Mouse (Mus musculus): ENCODE results near the gene Vmn1r21. TPM values are rescaled to one million over a fixed set of nuclear protein-coding genes. Genes with fewer than 3 reads are reported as not detected.
"Not testable (repeated sequence)": the region's sequence is repeated elsewhere in the genome, so short reads cannot be mapped to it uniquely, and the experiment has no call there.

Gene Vmn1r21
- not detected for polyA plus RNA-seq (2021)

GRCm38 (mm10) chr6:57850286-57850685 lies at the start of gene Vmn1r21:
Gene Vmn1r21, minus strand, starts transcription at chr6:57850343.
- no peak for TF ChIP-seq CTCF (IDR thresholded peaks at IDR 0.05)
- H3K27me3 ChIP-seq: peaks cover 11% of the 10 kb centered on the region
- DNase-seq (ENCODE audit: low read depth, low spot score): no peak
- in situ Hi-C loops (cut with MboI; ENCODE audit: low pct_unique_long_range_greater_than_20kb): no loop called here
- ATAC-seq: no peak
- ChIA-PET POLR2A (no interaction called here), CTCF (interaction anchor here (1.7 kb wide), 1 partner anchor 9 kb away, joined by 3 read pairs; no protein-coding TSS in a partner anchor)

- DNase-seq (ENCODE audit: low read depth, low spot score) (no peak), ATAC-seq (peak; percentile 87)
- peak; percentile 92 for TF ChIP-seq CTCF (IDR thresholded peaks at IDR 0.05)
- CTCF ChIA-PET: interaction anchor here (0.6 to 2.2 kb wide), 17 partner anchors 9 to 325 kb away, joined by 3 to 7 read pairs (median 3); partner anchors contain the start of genes Vmn1r21 and Vopp1
- peaks cover 4% of the 10 kb centered on the region for H3K27me3 ChIP-seq
- in situ Hi-C loops (cut with MboI; ENCODE audit: low pct_unique_long_range_greater_than_20kb): loop anchor here (10.0 kb wide), 2 partner anchors 115 to 255 kb away; no protein-coding TSS in a partner anchor
- POLR2A ChIA-PET: no interaction called here
Observed at GRCm38 (mm10) chr6:57859043-57860042, 9.2 kb upstream of the Vmn1r21 start.

- H3K27me3 ChIP-seq: peaks cover 11% of the 10 kb centered on the region
- in situ Hi-C loops (cut with MboI; ENCODE audit: low pct_unique_long_range_greater_than_20kb); POLR2A ChIA-PET; DNase-seq (ENCODE audit: low read depth, low spot score); ATAC-seq: not testable (repeated sequence)
- CTCF ChIA-PET: interaction anchor here (1.7 kb wide), 1 partner anchor 8 kb away, joined by 3 read pairs; no protein-coding TSS in a partner anchor
Observed at GRCm38 (mm10) chr6:57851177-57851576, 1.0 kb upstream of the Vmn1r21 start.

- no peak for ATAC-seq
- TF ChIP-seq CTCF (IDR thresholded peaks at IDR 0.05): no peak
- DNase-seq (ENCODE audit: low read depth, low spot score): no peak
- H3K27me3 ChIP-seq: no peaks in the 10 kb centered on the region
- in situ Hi-C loops (cut with MboI; ENCODE audit: low pct_unique_long_range_greater_than_20kb): no loop called here
- POLR2A ChIA-PET: no interaction called here
- CTCF ChIA-PET: interaction anchor here (0.9 kb wide), 1 partner anchor 11 kb away, joined by 4 read pairs; no protein-coding TSS in a partner anchor
Observed at GRCm38 (mm10) chr6:57839693-57840408, 10.3 kb downstream of the Vmn1r21 start.

GRCm38 (mm10) chr6:57825259-57825715 lies 24.9 kb downstream of the Vmn1r21 start:
- TF ChIP-seq CTCF (IDR thresholded peaks at IDR 0.05): no peak
- CTCF ChIA-PET: interaction anchor here (1.1 to 4.2 kb wide), 5 partner anchors 10 to 114 kb away, joined by 3 to 12 read pairs (median 4); no protein-coding TSS in a partner anchor
- in situ Hi-C loops (cut with MboI; ENCODE audit: low pct_unique_long_range_greater_than_20kb): no loop called here

GRCm38 (mm10) chr6:57824422-57825258 lies 25.5 kb downstream of the Vmn1r21 start, which contains the start of gene Vopp1:
Gene Vopp1, minus strand, starts transcription at chr6:57825159.
- no peaks in the 10 kb centered on the region for H3K27me3 ChIP-seq
- no peak for DNase-seq (ENCODE audit: low read depth, low spot score)
- in situ Hi-C loops (cut with MboI; ENCODE audit: low pct_unique_long_range_greater_than_20kb): no loop called here
- ChIA-PET CTCF (interaction anchor here (1.1 to 4.2 kb wide), 4 partner anchors 10 to 113 kb away, joined by 3 to 12 read pairs (median 6); no protein-coding TSS in a partner anchor), POLR2A (interaction anchor here (0.6 to 1.9 kb wide), 2 partner anchors 12 to 1090 kb away, joined by 5 to 8 read pairs; no protein-coding TSS in a partner anchor)
- ATAC-seq: peak; percentile 82
- peak; percentile 36 for TF ChIP-seq CTCF (IDR thresholded peaks at IDR 0.05)

More at GRCm38 (mm10) chr6:57825259-57825715, 24.9 kb downstream of the Vmn1r21 start:
- DNase-seq (ENCODE audit: low read depth, low spot score) (no peak), ATAC-seq (no peak)
- POLR2A ChIA-PET: interaction anchor here (1.1 to 1.9 kb wide), 2 partner anchors 13 to 16 kb away, joined by 7 to 8 read pairs; no protein-coding TSS in a partner anchor
- no peaks in the 10 kb centered on the region for H3K27me3 ChIP-seq

GRCm38 (mm10) chr6:57823461-57823860 lies 26.7 kb downstream of the Vmn1r21 start:
- POLR2A ChIA-PET: interaction anchor here (0.6 to 0.7 kb wide), 2 partner anchors 12 to 215 kb away, joined by 3 read pairs; no protein-coding TSS in a partner anchor

GRCm38 (mm10) chr6:57822648-57823410 lies 27.3 kb downstream of the Vmn1r21 start:
- ATAC-seq (no peak), DNase-seq (ENCODE audit: low read depth, low spot score) (no peak)
- ChIA-PET CTCF (interaction anchor here (4.2 kb wide), 1 partner anchor 9 kb away, joined by 12 read pairs; no protein-coding TSS in a partner anchor), POLR2A (interaction anchor here (0.6 to 1.5 kb wide), 3 partner anchors 10 to 214 kb away, joined by 3 read pairs; no protein-coding TSS in a partner anchor)
- in situ Hi-C loops (cut with MboI; ENCODE audit: low pct_unique_long_range_greater_than_20kb): no loop called here
- no peaks in the 10 kb centered on the region for H3K27me3 ChIP-seq
- TF ChIP-seq CTCF (IDR thresholded peaks at IDR 0.05): no peak

More at GRCm38 (mm10) chr6:57823461-57823860, 26.7 kb downstream of the Vmn1r21 start:
- CTCF ChIA-PET: interaction anchor here (2.6 to 4.2 kb wide), 2 partner anchors 10 to 36 kb away, joined by 7 to 12 read pairs; no protein-coding TSS in a partner anchor
- H3K27me3 ChIP-seq: no peaks in the 10 kb centered on the region
- TF ChIP-seq CTCF (IDR thresholded peaks at IDR 0.05): no peak
- DNase-seq (ENCODE audit: low read depth, low spot score) (no peak), ATAC-seq (no peak)
- in situ Hi-C loops (cut with MboI; ENCODE audit: low pct_unique_long_range_greater_than_20kb): no loop called here

Measured in Patski (cell line).